Mouse (Mus musculus): Measurements from ENCODE around the gene Pdxk.

GRCm38 (mm10) chr10:78461767-78462166 lies 3.0 kb downstream of the Pdxk start:
- no peak for TF ChIP-seq HCFC1 (IDR thresholded peaks at IDR 0.05; ENCODE audit: borderline replicate concordance, insufficient read depth, low read length)
- no peak for TF ChIP-seq CHD2 (IDR thresholded peaks at IDR 0.05; ENCODE audit: low read depth, low read length)
